Mouse (Mus musculus) forebrain, embryonic 14.5 days (tissue): ENCODE data around the gene Alkbh6. TPM values are rescaled to one million over a fixed set of nuclear protein-coding genes. Genes with fewer than 3 reads are reported as not detected.
A peak's percentile ranks its signal among the peaks of the same experiment; 100 is the strongest.

Source experiments
- ATAC-seq: fragments of 200-750 bp; cut with Nextera tagmentation; 2 replicates; pipeline ENCODE4 v1.8.0; 2017; ENCODE audit warnings: mild to moderate bottlenecking, moderate library complexity
- DNase-seq: peaks from one replicate; pipeline ENCODE4 v3.0.0-alpha.2; 2015; ENCODE audit warnings: low spot score
- H3K27ac ChIP-seq: fragments of 300-500 bp; sonication (generic); 2 replicates; pipeline ENCODE4 v1.5.1; 2014; ENCODE audit warnings: low read depth, mild to moderate bottlenecking, control low read depth, low read length, moderate library complexity
- H3K27me3 ChIP-seq: fragments of 300-500 bp; sonication (generic); replicated peaks from 2 replicates; pipeline ENCODE4 v1.6.1; 2014; ENCODE audit warnings: low read length, control low read depth, mixed read lengths; ENCODE audit not compliant: control insufficient read depth, insufficient read depth
- H3K36me3 ChIP-seq: fragments of 300-500 bp; sonication (generic); 2 replicates; pipeline ENCODE4 v1.6.1; 2014; ENCODE audit warnings: low read length, control low read depth; ENCODE audit not compliant: control insufficient read depth, insufficient read depth
- H3K4me1 ChIP-seq: fragments of 300-500 bp; sonication (generic); 2 replicates; pipeline ENCODE4 v1.6.1; 2014; ENCODE audit warnings: antibody characterized with exemption, low read length, control low read depth; ENCODE audit not compliant: control insufficient read depth, insufficient read depth
- H3K4me2 ChIP-seq: fragments of 300-500 bp; sonication (generic); 2 replicates; pipeline ENCODE4 v1.6.1; 2014; ENCODE audit warnings: mild to moderate bottlenecking, control low read depth, low read length
- H3K4me3 ChIP-seq: fragments of 300-500 bp; sonication (generic); 2 replicates; pipeline ENCODE4 v1.5.1; 2014; ENCODE audit warnings: low read depth, low read length, control low read depth
- H3K9ac ChIP-seq: fragments of 300-500 bp; sonication (generic); 2 replicates; pipeline ENCODE4 v1.6.1; 2014; ENCODE audit warnings: mild to moderate bottlenecking, low read length, control low read depth, moderate library complexity
- H3K9me3 ChIP-seq: fragments of 300-500 bp; sonication (generic); replicated peaks from 2 replicates; pipeline ENCODE4 v1.6.1; 2016; ENCODE audit warnings: low read length, control low read depth, mixed read lengths; ENCODE audit not compliant: control insufficient read depth
- WGBS: fragments of 180-500 bp; shearing (Covaris S2); extraction: QIAGEN DNeasy Blood & Tissue Kit; methylation state at CpG from one replicate; pipeline ENCODE4 v1.1.7; 2014; 5-methylcytosine and 5-hydroxymethylcytosine counted together
- polyA plus RNA-seq: library from polyadenylated mRNA; unstranded; fragments of >200 nt; fragmentation: Nextera tagmentation; extraction: Ambion mirVana; gene quantifications from 2 replicates; pipeline ENCODE4 v1.2.1, GENCODE M21; 2014

Alkbh6 gene
- polyA plus RNA-seq, 1 experiment from 2014 or later, result 118 TPM

DNA sequence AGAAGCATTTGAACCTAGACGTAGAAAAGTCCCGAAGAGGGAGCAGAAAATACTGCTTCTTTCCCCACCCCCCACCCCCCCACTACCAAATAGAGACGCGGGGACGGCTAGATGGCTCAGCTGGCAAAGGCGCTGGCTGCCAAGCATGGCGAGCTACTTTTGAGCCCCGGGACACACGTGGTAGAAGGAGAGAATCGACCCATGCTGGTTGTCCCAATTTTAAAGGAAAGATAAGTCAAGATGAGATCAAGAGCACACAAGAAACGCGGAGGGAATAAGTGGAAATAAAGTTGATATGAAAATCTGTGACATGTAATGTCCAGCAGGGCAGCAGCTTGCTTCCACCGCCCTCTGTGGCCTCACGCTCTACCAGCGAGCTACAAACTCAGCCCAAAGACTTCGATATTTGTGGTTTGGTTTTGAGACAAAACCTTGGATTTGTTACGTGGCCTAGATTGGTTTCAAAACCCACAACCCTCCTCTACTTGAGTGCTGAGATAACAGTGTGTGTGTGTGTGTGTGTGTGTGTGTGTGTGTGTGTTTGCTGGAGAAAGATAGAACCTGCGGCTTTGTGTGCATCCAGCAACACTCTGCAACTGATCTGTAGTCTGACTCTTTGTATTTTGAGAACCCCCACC lies 24.2 kb downstream of the Alkbh6 start:
- DNase-seq, result no peak
- Histone ChIP-seq H3K36me3 (no peaks in the 10 kb centered on the region), H3K27ac (no peak overlapping the region), H3K27me3 (peaks cover 4% of the 10 kb centered on the region), H3K4me2 (no peak overlapping the region), H3K4me1 (peaks cover 9% of the 10 kb centered on the region), H3K4me3 (no peak overlapping the region), H3K9me3 (no peaks in the 10 kb centered on the region), H3K9ac (no peak overlapping the region)
- WGBS, result 63% methylated on average over 18 of the region's 18 CpGs
- no peak for ATAC-seq

DNA sequence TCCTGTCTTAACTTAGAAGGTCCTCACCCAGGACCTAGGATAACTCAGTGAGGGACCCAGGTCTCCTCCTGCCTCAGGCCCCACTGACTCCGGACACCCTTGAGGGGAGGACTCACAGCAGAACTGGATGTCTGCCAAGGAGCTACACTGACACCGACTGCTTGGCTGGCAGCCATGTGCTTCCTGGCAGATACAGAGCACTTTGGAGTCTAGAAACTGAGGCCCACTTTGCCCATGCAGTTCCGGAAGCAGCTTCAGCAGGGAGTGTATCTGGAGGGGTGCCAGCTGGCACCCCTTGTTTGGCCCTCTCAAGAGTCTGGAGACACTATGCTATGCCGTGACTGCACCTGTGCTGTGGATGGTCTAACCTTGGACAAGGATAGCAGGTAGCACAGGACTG lies 24.9 kb downstream of the Alkbh6 start:
- H3K4me2 ChIP-seq, result no peak overlapping the region
- H3K4me1 ChIP-seq, result peaks cover 9% of the 10 kb centered on the region
- H3K27me3 ChIP-seq, result peaks cover 4% of the 10 kb centered on the region
- H3K9ac ChIP-seq, result no peak overlapping the region
- peak; percentile 47; the same call in 1 of the 2 replicates for ATAC-seq
- DNase-seq, result peak; percentile 87
- H3K36me3 ChIP-seq, result no peaks in the 10 kb centered on the region
- no peaks in the 10 kb centered on the region for H3K9me3 ChIP-seq
- WGBS, result 11% methylated on average over 4 of the region's 4 CpGs
- no peak overlapping the region for H3K4me3 ChIP-seq
- peak overlapping the region; percentile 39 for H3K27ac ChIP-seq

DNA sequence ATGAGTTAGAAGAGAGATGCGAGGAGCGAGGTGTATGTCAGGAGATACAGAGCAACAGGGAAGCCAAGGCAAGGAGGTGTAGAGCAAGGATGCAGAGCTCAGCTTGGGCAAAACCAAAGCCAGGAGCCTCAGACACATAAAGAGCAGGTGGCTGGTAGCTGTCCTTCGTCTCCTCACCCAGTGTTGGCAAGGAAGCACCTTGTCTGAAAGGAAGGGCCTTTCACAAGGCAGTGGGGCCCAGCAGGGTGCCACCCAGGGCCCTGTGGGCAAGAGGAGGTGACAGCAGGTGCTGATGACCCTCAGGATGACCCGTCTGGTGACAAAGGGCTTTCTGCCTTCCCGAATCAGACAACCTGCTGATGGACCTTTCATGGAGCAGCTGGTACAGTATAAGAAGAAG lies 26.0 kb downstream of the Alkbh6 start:
- WGBS, result 68% methylated on average over 5 of the region's 5 CpGs
- DNase-seq, result no peak

DNA sequence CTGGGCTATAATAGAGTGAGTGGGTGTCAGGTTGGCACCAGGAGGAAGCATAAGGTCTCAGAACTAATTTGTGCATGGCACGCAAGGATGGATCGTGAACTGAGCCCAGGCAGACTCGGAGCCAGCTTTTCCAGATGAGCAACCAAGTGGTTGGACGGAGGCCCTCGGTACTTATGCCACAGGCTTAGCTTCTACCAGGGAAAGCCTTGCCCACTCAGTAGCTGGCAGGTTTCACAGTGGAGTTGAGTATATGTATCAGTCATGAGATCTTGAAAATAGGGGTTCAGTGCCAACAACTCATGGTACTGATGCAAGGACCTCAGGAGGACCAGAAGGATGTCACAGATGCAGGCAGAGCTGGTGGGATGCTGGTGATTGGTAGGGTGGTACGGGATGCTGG lies 27.2 kb downstream of the Alkbh6 start:
- Histone ChIP-seq H3K4me2 (no peak overlapping the region), H3K27me3 (peaks cover 4% of the 10 kb centered on the region), H3K9me3 (no peaks in the 10 kb centered on the region), H3K27ac (no peak overlapping the region), H3K9ac (no peak overlapping the region), H3K4me3 (no peak overlapping the region), H3K4me1 (peaks cover 9% of the 10 kb centered on the region), H3K36me3 (no peaks in the 10 kb centered on the region)
- DNase-seq (peak; percentile 33), ATAC-seq (no peak)
- 69% methylated on average over 6 of the region's 6 CpGs for WGBS

More for the DNA sequence above, 26.0 kb downstream of the Alkbh6 start:
- Histone ChIP-seq H3K36me3 (no peaks in the 10 kb centered on the region), H3K9ac (no peak overlapping the region), H3K9me3 (no peaks in the 10 kb centered on the region), H3K4me3 (no peak overlapping the region), H3K4me2 (no peak overlapping the region), H3K27ac (no peak overlapping the region), H3K27me3 (peaks cover 4% of the 10 kb centered on the region), H3K4me1 (peaks cover 9% of the 10 kb centered on the region)
- no peak for ATAC-seq

DNA sequence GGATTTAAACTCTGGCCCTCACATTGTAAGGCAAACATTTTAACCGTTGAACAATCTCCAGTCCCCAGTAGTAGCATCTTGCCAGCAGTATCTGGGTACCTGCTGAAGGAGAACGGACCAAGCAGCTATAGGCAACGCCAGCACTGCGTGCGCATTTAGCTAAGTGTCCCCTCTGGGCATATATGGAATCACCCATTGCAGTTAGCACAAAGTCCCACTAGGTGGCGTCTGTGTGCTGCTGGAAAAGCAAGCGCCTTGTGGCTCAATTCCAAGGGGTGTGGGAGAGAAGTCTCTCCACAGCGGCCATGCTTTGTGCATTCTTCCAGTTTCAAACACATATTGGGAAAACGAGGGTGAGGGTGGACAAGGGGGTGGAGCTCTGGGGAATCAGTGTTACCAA lies 27.9 kb downstream of the Alkbh6 start:
- Histone ChIP-seq H3K27me3 (peaks cover 4% of the 10 kb centered on the region), H3K27ac (no peak overlapping the region), H3K9ac (no peak overlapping the region), H3K36me3 (no peaks in the 10 kb centered on the region), H3K4me2 (no peak overlapping the region), H3K4me1 (peaks cover 9% of the 10 kb centered on the region), H3K9me3 (no peaks in the 10 kb centered on the region), H3K4me3 (no peak overlapping the region)
- peak; percentile 97 for DNase-seq
- 2% methylated on average over 9 of the region's 9 CpGs for WGBS
- ATAC-seq, result peak; percentile 38

DNA sequence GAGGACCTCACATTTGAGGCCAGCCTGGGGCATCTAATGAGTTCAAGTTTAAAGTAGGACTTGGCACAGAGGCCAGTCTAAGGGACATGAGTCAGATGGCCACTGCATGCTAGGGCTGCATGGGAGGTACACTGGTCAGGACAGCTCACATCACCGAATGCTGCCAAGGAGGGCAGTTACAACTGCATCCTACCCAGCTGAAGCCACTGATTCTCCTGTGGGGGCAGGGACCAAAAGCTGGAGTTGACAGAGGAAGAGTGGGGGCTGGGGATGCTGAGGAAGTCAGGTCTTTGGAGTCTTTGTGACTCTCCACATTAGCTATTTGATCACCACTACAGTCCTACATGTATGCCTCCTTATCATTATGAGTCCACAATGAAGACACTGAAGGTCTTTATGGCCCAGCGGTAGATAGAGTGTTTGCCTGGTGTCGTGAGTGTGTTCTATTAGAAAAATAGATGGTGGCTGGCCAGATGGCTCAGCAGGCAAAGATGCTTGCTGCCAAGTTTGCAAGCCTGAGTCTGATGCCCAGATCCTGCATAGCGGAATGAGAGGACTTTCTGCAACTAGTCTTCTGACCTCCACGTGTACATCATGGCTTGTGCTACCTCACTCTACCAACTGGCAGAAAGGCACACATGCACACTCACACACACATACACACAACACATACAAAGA lies 31.1 kb downstream of the Alkbh6 start:
- Histone ChIP-seq H3K4me3 (no peak overlapping the region), H3K4me1 (no peaks in the 10 kb centered on the region), H3K9me3 (no peaks in the 10 kb centered on the region), H3K27me3 (peaks cover 4% of the 10 kb centered on the region), H3K9ac (no peak overlapping the region), H3K36me3 (no peaks in the 10 kb centered on the region), H3K27ac (no peak overlapping the region), H3K4me2 (no peak overlapping the region)
- 61% methylated on average over 5 of the region's 5 CpGs for WGBS
- DNase-seq (peak; percentile 36), ATAC-seq (no peak)

DNA sequence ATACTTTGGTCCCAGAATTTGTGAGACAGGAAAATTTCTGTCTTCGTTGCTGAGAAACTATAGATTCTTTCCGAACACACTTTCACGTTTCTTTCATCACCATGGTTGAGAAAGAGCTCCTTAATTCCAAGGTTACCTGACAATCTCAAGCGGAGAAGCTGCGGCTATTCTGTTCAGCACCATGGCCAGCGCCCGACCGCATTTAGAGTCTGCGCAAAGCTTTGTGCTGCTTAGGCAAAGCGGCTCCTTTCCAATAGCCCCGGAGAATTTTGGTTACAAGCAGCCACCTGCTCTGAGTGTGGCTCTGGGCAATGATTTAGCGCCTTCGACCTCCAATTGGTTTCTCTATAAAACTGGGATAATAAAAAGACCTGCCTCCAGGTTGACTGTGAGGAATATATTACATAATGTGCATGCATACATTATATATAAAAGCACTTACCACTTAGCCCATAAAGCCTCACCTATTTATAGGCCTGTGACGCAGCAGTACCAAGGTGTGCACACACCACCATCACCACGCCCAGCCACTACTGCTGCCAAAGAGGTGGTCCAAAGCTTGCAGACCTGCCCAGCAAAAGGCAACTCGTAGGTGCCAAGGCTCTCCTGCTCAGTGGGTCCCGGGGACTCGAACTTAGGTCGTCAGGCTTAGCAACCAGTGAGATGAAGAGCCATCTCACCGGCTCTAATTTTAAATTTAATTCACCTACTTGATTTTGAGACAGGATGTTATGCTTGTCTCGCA lies 38.3 kb downstream of the Alkbh6 start:
- H3K4me1 ChIP-seq, result peaks cover 3% of the 10 kb centered on the region; the same call in 1 of the 2 replicates
- H3K9ac ChIP-seq, result no peak overlapping the region
- H3K4me3 ChIP-seq, result no peak overlapping the region
- no peaks in the 10 kb centered on the region for H3K36me3 ChIP-seq
- H3K27me3 ChIP-seq, result peaks cover 11% of the 10 kb centered on the region; the same call in 1 of the 2 replicates
- 27% methylated on average over 21 of the region's 21 CpGs for WGBS
- H3K4me2 ChIP-seq, result no peak overlapping the region
- no peaks in the 10 kb centered on the region for H3K9me3 ChIP-seq
- H3K27ac ChIP-seq, result no peak overlapping the region
- ATAC-seq, result no peak
- peak; percentile 71 for DNase-seq

DNA sequence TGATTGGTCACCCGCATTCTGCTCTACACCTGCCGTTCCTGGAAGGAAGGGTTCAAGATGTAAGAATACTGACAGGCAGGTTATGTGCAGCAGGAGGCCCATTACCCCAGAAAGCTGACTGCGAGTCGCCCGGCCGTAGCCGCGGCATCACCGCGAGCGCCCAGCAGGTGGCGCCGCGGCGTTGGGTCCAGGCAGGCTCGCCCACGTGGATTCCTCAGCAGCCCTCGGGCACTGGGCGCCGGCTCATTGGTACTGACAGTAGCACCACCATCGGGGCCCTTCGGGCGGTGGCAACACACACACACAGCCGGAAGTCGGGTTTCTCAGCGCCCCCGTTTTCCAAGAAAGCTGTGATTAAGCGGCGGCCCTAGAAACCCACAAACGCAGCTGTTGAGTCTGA lies 39.3 kb downstream of the Alkbh6 start:
- no peaks in the 10 kb centered on the region for H3K9me3 ChIP-seq
- 3% methylated on average over 30 of the region's 30 CpGs for WGBS
- H3K4me2 ChIP-seq, result peak overlapping the region; percentile 23; the same call in 1 of the 2 replicates
- H3K4me1 ChIP-seq, result peaks cover 3% of the 10 kb centered on the region; the same call in 1 of the 2 replicates
- H3K36me3 ChIP-seq, result 0 out of 2 replicates have a peak, but pooled peaks cover 2% of the 10 kb centered on the region
- DNase-seq (peak; percentile 81), ATAC-seq (peak; percentile 77; the same call in 1 of the 2 replicates)
- no peak overlapping the region for H3K4me3 ChIP-seq
- no peak overlapping the region for H3K27ac ChIP-seq
- H3K9ac ChIP-seq, result no peak overlapping the region
- peaks cover 11% of the 10 kb centered on the region; the same call in 1 of the 2 replicates for H3K27me3 ChIP-seq
